In the genomic region with DNA sequence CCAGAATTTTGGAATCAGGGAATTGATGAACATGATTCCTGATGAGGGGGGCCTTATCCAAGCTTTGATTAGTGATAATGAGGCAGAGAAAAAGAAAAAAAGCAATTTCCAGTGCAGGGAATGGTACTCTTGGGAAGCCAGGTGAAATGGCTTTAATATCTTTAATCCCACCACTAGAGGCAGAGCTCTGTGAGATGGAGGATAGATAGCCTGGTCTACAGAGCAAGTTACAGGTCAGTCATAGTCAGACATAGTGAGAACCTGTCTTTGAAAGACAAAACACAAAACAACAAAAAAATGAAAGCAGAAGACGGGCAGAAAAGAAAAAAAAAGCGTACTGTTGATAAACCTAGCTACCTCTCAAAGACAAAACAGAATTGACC, we compare ENCODE assay signal across 9 mouse cellular contexts. TPM values are rescaled to one million over a fixed set of nuclear protein-coding genes. Genes with fewer than 3 reads are reported as not detected.
DNase-seq lines count a peak whose midpoint lies in the region; ATAC-seq and TF ChIP-seq lines count a peak whose summit lies in the region.
"Had no signal": no experiment of that assay in that cellular context is flagged by ENCODE, and none has a peak within 500 bp of the region (broad histone marks: within the 10 kb centered on the region; RNA-seq: fewer than 3 reads in every experiment).

No protein-coding gene starts in this region.

- no peak for TF ChIP-seq EP300 in stomach, postnatal 0 days (optimal IDR thresholded peaks at IDR 0.05)

- no peaks in the 10 kb centered on the region for H3K27me3 ChIP-seq in neural tube, embryonic 11.5 days (ENCODE audit: control insufficient read depth, insufficient read depth, low read length)
- no peaks in the 10 kb centered on the region for H3K27me3 ChIP-seq in stomach, postnatal 0 days (ENCODE audit: control insufficient read depth, insufficient read depth, low read length)
- H3K27me3 ChIP-seq: lung, embryonic 15.5 days had no signal

- H3K27ac ChIP-seq in neural tube, embryonic 11.5 days (ENCODE audit: low read depth, low read length) = no peak overlapping the region
- no peak overlapping the region for H3K27ac ChIP-seq in stomach, postnatal 0 days (replicated peaks)
- H3K27ac ChIP-seq: lung, embryonic 15.5 days had no signal

- 73% methylated on average over 2 of the region's 2 CpGs for WGBS in neural tube, embryonic 11.5 days
- 88% methylated on average over 2 of the region's 2 CpGs for WGBS in stomach, postnatal 0 days

- H3K4me2 ChIP-seq in neural tube, embryonic 11.5 days (ENCODE audit: low read depth) = no peak overlapping the region
- H3K4me2 ChIP-seq in stomach, postnatal 0 days (replicated peaks; ENCODE audit: low read depth) = no peak overlapping the region

- H3K9me3 ChIP-seq in neural tube, embryonic 11.5 days (ENCODE audit: control insufficient read depth, low read length) = no peaks in the 10 kb centered on the region
- H3K9me3 ChIP-seq in stomach, postnatal 0 days (ENCODE audit: control insufficient read depth, low read length) = no peaks in the 10 kb centered on the region
- H3K9me3 ChIP-seq: lung, embryonic 15.5 days had no signal

- DNase-seq in cerebellum, postnatal 10 days = peak; percentile 22 to 46
- no peak for DNase-seq in cerebellum, adult 11-12 months
- DNase-seq in neural tube, embryonic 11.5 days (ENCODE audit: low spot score) = no peak
- no peak for DNase-seq in neural tube, embryonic 10.5 days (ENCODE audit: extremely low spot score, low spot score)
- peak; percentile 51 for DNase-seq in induced T-regulatory cell, adult 2 months (ENCODE audit: low read depth)
- DNase-seq in stomach, postnatal 0 days (ENCODE audit: low spot score) = no peak
- no peak for DNase-seq in urinary bladder, adult 2 months (ENCODE audit: low spot score)
- no peak for DNase-seq in layer of hippocampus, adult 11-12 months (ENCODE audit: low spot score)

- no peak overlapping the region for H3K9ac ChIP-seq in neural tube, embryonic 11.5 days (ENCODE audit: low read length)
- H3K9ac ChIP-seq in stomach, postnatal 0 days (ENCODE audit: low read length) = no peak overlapping the region
- H3K9ac ChIP-seq: lung, embryonic 15.5 days had no signal

- ATAC-seq in neural tube, embryonic 11.5 days (ENCODE audit: insufficient read depth, low FRiP score, low TSS enrichment) = peak; percentile 69; the same call in 1 of the 2 replicates
- 0 out of 2 replicates have a peak, but pooled peaks have one; percentile 45 for ATAC-seq in stomach, postnatal 0 days (ENCODE audit: low FRiP score, low TSS enrichment)

- no peak overlapping the region for H3K4me3 ChIP-seq in neural tube, embryonic 11.5 days (ENCODE audit: low read depth, low read length)
- H3K4me3 ChIP-seq in stomach, postnatal 0 days (ENCODE audit: low read depth, low read length) = no peak overlapping the region
- H3K4me3 ChIP-seq: lung, embryonic 15.5 days had no signal

- no peaks in the 10 kb centered on the region for H3K4me1 ChIP-seq in neural tube, embryonic 11.5 days (ENCODE audit: control insufficient read depth, insufficient read depth, low read length)
- H3K4me1 ChIP-seq in stomach, postnatal 0 days (replicated peaks; ENCODE audit: control insufficient read depth, insufficient read depth) = no peaks in the 10 kb centered on the region

- H3K36me3 ChIP-seq in neural tube, embryonic 11.5 days (ENCODE audit: control insufficient read depth, insufficient read depth, low read length) = no peaks in the 10 kb centered on the region
- no peaks in the 10 kb centered on the region for H3K36me3 ChIP-seq in stomach, postnatal 0 days (ENCODE audit: control insufficient read depth, insufficient read depth, low read length)
- H3K36me3 ChIP-seq: lung, embryonic 15.5 days had no signal

- TF ChIP-seq CTCF in stomach, postnatal 0 days (IDR thresholded peaks at IDR 0.05; ENCODE audit: low read depth) = peak; percentile 64

RNA-seq across cellular contexts. Expression of gene Eed, which starts 17.8 kb away (rescaled TPM):
- 72.8 and 76.5 TPM in 2 replicates for polyA plus RNA-seq in neural tube, embryonic 11.5 days (2014; fragmentation: Nextera tagmentation; extraction: Ambion mirVana)
- 35.7 and 38.0 TPM in 2 replicates for polyA plus RNA-seq in stomach, postnatal 0 days (2015; fragmentation: Nextera tagmentation; extraction: Ambion mirVana)
- 44.6 and 52.5 TPM in 2 replicates for polyA plus RNA-seq in urinary bladder, adult 2 months (2012; rRNA removed)

RNA-seq across cellular contexts. Expression of gene Hikeshi, which starts 57.6 kb away (rescaled TPM):
- polyA plus RNA-seq in neural tube, embryonic 11.5 days (2014; fragmentation: Nextera tagmentation; extraction: Ambion mirVana) = 133 and 140 TPM in 2 replicates
- 69.2 and 72.8 TPM in 2 replicates for polyA plus RNA-seq in stomach, postnatal 0 days (2015; fragmentation: Nextera tagmentation; extraction: Ambion mirVana)
- polyA plus RNA-seq in urinary bladder, adult 2 months (2012; rRNA removed) = 65.4 and 65.9 TPM in 2 replicates

Comparison
In these comparisons a context has a peak if more than half of its experiments do, and no peak if none do; other contexts are left out.
1. DNase-seq: peak in cerebellum, postnatal 10 days (2 of 2) and induced T-regulatory cell, adult 2 months (single experiment); none in cerebellum, adult 11-12 months (single experiment), neural tube, embryonic 11.5 days (single experiment), neural tube, embryonic 10.5 days (single experiment), stomach, postnatal 0 days (single experiment), urinary bladder, adult 2 months (single experiment) and layer of hippocampus, adult 11-12 months (single experiment).